Mouse (Mus musculus): ENCODE results near the gene Lrrc74a. TPM values are rescaled to one million over a fixed set of nuclear protein-coding genes. Genes with fewer than 3 reads are reported as not detected.

The Lrrc74a gene
- total RNA-seq, 1 experiment: not detected

DNA sequence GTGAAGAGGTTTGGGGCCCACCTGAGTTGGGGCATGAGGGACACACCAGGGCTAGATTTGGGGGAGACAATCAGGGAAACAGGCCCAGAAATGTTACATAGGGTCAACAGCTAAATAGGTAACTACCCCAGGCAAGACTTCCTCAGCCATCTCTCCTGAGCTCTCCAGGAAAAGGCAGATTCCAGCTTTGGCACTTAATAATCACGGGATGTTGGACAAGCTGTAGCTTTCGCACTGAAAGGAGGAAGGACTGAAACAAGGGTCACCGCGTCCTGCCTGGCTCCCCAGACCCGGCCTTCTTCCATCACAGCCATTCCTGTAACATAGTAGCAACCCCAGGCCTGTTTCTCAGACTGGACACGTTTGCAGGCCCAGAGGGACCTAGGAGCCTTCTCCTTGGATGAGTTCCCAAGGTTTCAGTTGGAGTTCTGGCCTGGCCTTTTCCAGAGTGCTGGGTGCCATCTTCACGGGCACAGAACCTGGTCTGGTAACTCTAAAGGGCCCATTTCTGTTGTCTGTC lies 42.2 kb downstream of the Lrrc74a start:
- Histone ChIP-seq H3K27ac (ENCODE audit: insufficient read depth, low read depth, low read length, poor library complexity, severe bottlenecking) (no peak overlapping the region), H3K9ac (ENCODE audit: insufficient read depth, low read depth, low read length, poor library complexity, severe bottlenecking) (no peak overlapping the region), H3K36me3 (ENCODE audit: control insufficient read depth, insufficient read depth, low read length, poor library complexity, severe bottlenecking) (no peaks in the 10 kb centered on the region), H3K4me3 (ENCODE audit: insufficient read depth in 1 of 2, low read depth in 1 of 2, low read length in 2 of 2, poor library complexity in 1 of 2, severe bottlenecking in 1 of 2) (no peak overlapping the region), H3K9me3 (ENCODE audit: control insufficient read depth, insufficient read depth, low read depth, low read length) (no peaks in the 10 kb centered on the region), H3K4me1 (ENCODE audit: control insufficient read depth in 2 of 2, insufficient read depth in 2 of 2, low read length in 2 of 2, poor library complexity in 1 of 2) (peaks cover 3 to 19% of the 10 kb centered on the region in 2 experiments)
- in situ Hi-C loops (cut with MboI; ENCODE audit: low sequenced_read_pairs in 2 of 2, unreplicated experiment in 2 of 2): no loop called here
- TF ChIP-seq CHD2 (IDR thresholded peaks at IDR 0.05; ENCODE audit: low read depth, low read length) (no peak), ZC3H11A (IDR thresholded peaks at IDR 0.05; ENCODE audit: borderline replicate concordance, low read depth, low read length) (no peak), HCFC1 (IDR thresholded peaks at IDR 0.05; ENCODE audit: borderline replicate concordance, insufficient read depth, low read length) (no peak), MAFK (IDR thresholded peaks at IDR 0.05; ENCODE audit: insufficient read depth, low read depth, low read length) (no peak), ZNF384 (IDR thresholded peaks at IDR 0.05; ENCODE audit: low read depth, low read length) (no peak)
- DNase-seq (ENCODE audit: low read depth, low spot score): no peak

DNA sequence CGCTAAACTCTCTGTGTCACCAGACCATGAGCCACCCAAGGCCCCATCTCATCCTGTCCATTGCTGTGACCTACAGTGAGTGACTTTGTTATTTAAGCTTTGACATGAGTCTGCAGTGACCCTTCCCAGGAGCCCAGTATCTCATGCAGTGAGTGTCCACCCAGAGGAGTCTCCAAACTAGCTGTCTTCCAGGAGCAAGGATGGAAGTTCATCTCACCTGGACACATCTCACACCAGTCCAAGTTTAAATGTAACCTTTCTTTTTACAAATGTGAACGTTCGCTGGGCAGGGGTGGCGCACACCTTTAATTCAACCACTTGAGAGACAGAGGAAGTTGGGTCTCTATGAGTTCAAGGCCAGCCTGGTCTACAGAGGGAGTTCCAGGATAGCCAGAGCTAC lies 44.4 kb downstream of the Lrrc74a start:
- Histone ChIP-seq H3K9me3 (ENCODE audit: control insufficient read depth, insufficient read depth, low read depth, low read length) (no peaks in the 10 kb centered on the region), H3K36me3 (ENCODE audit: control insufficient read depth, insufficient read depth, low read length, poor library complexity, severe bottlenecking) (no peaks in the 10 kb centered on the region), H3K4me1 (ENCODE audit: control insufficient read depth in 2 of 2, insufficient read depth in 2 of 2, low read length in 2 of 2, poor library complexity in 1 of 2) (peaks cover 3 to 14% of the 10 kb centered on the region in 2 experiments), H3K27ac (ENCODE audit: insufficient read depth, low read depth, low read length, poor library complexity, severe bottlenecking) (no peak overlapping the region), H3K4me3 (ENCODE audit: insufficient read depth in 1 of 2, low read depth in 1 of 2, low read length in 2 of 2, poor library complexity in 1 of 2, severe bottlenecking in 1 of 2) (no peak overlapping the region), H3K9ac (ENCODE audit: insufficient read depth, low read depth, low read length, poor library complexity, severe bottlenecking) (no peak overlapping the region)
- in situ Hi-C loops (cut with MboI; ENCODE audit: low sequenced_read_pairs in 2 of 2, unreplicated experiment in 2 of 2): no loop called here
- no peak for DNase-seq (ENCODE audit: low read depth, low spot score)
- TF ChIP-seq ZC3H11A (IDR thresholded peaks at IDR 0.05; ENCODE audit: borderline replicate concordance, low read depth, low read length) (no peak), MAFK (IDR thresholded peaks at IDR 0.05; ENCODE audit: insufficient read depth, low read depth, low read length) (no peak), ZNF384 (IDR thresholded peaks at IDR 0.05; ENCODE audit: low read depth, low read length) (no peak), HCFC1 (IDR thresholded peaks at IDR 0.05; ENCODE audit: borderline replicate concordance, insufficient read depth, low read length) (no peak), CHD2 (IDR thresholded peaks at IDR 0.05; ENCODE audit: low read depth, low read length) (no peak)

DNA sequence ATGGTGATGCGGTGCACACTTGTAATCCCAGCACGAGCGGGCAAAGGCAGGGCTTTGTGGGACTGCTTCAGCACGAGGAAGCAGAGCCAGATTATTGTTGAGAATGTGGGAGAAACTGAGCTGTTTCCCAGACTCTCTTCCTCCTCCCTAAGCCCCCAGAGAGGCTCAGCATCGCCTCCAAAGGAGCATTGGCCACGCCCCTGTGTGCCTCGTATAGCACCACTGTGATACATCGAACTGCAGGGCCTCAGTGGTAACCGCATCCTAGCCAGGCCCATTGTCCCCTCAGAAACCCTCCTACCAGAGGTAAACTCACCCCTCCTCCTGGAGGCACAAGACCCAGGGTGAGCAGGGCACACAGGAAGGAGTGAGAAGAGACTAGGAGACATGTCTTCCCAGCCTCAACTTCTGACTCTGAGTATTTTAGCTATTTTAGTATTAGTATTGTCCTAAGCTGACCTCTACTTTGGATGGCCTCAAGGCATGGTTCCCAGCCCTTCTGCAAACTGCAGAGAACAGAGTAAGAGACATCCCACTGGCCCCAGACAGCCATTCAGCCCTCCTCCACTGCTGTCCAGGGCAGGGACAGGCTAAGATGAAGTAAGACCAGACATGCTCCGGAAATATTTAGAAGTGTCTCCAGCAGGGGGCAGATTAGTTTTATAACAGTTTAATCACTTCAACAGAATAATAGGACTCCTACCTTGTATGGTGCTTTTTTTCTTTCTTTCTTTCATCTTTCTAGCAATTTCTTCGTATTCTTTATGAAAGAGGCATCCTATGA lies 45.2 kb downstream of the Lrrc74a start:
- Histone ChIP-seq H3K27ac (ENCODE audit: insufficient read depth, low read depth, low read length, poor library complexity, severe bottlenecking) (no peak overlapping the region), H3K4me3 (ENCODE audit: insufficient read depth in 1 of 2, low read depth in 1 of 2, low read length in 2 of 2, poor library complexity in 1 of 2, severe bottlenecking in 1 of 2) (no peak overlapping the region), H3K36me3 (ENCODE audit: control insufficient read depth, insufficient read depth, low read length, poor library complexity, severe bottlenecking) (no peaks in the 10 kb centered on the region), H3K4me1 (ENCODE audit: control insufficient read depth in 2 of 2, insufficient read depth in 2 of 2, low read length in 2 of 2, poor library complexity in 1 of 2) (peaks cover 3 to 14% of the 10 kb centered on the region in 2 experiments), H3K9me3 (ENCODE audit: control insufficient read depth, insufficient read depth, low read depth, low read length) (no peaks in the 10 kb centered on the region), H3K9ac (ENCODE audit: insufficient read depth, low read depth, low read length, poor library complexity, severe bottlenecking) (no peak overlapping the region)
- in situ Hi-C loops (cut with MboI; ENCODE audit: low sequenced_read_pairs in 2 of 2, unreplicated experiment in 2 of 2): no loop called here
- DNase-seq (ENCODE audit: low read depth, low spot score): no peak
- TF ChIP-seq HCFC1 (IDR thresholded peaks at IDR 0.05; ENCODE audit: borderline replicate concordance, insufficient read depth, low read length): no peak
- no peak for TF ChIP-seq ZC3H11A (IDR thresholded peaks at IDR 0.05; ENCODE audit: borderline replicate concordance, low read depth, low read length)
- no peak for TF ChIP-seq ZNF384 (IDR thresholded peaks at IDR 0.05; ENCODE audit: low read depth, low read length)
- TF ChIP-seq CHD2 (IDR thresholded peaks at IDR 0.05; ENCODE audit: low read depth, low read length): no peak
- TF ChIP-seq MAFK (IDR thresholded peaks at IDR 0.05; ENCODE audit: insufficient read depth, low read depth, low read length): no peak

DNA sequence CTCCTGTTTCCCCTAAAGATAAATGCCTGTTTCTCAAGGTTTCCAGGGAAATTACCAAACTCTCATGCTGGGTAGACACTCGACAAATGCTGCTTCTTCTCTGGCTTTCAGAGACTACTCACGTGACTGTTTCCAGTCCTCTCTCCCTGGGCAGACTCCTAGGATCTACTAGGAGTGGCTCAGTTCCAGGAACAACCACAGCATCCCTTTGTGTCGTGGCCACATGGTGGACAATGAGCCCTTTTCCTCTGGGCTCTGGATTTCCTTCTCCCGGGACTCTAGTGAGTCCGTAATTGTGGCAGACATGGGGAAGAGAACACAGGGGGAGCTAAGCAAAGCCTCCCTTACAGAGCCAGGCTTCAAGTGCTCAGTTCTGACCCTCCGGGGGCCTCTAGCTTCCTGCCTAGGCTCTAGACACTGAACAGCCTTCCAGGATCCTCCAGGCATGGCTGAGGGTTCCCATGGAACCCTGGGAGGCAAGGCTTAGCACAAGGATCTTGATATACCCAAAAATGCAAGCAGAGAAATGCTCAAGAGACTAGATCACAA lies 47.6 kb downstream of the Lrrc74a start:
- H3K9ac ChIP-seq (ENCODE audit: insufficient read depth, low read depth, low read length, poor library complexity, severe bottlenecking): no peak overlapping the region
- no peak overlapping the region for H3K27ac ChIP-seq (ENCODE audit: insufficient read depth, low read depth, low read length, poor library complexity, severe bottlenecking)
- H3K4me1 ChIP-seq (ENCODE audit: control insufficient read depth in 2 of 2, insufficient read depth in 2 of 2, low read length in 2 of 2, poor library complexity in 1 of 2): peaks cover 3 to 9% of the 10 kb centered on the region in 2 experiments
- in situ Hi-C loops (cut with MboI; ENCODE audit: low sequenced_read_pairs in 2 of 2, unreplicated experiment in 2 of 2): no loop called here
- H3K4me3 ChIP-seq (ENCODE audit: insufficient read depth in 1 of 2, low read depth in 1 of 2, low read length in 2 of 2, poor library complexity in 1 of 2, severe bottlenecking in 1 of 2): no peak overlapping the region
- H3K9me3 ChIP-seq (ENCODE audit: control insufficient read depth, insufficient read depth, low read depth, low read length): no peaks in the 10 kb centered on the region
- no peaks in the 10 kb centered on the region for H3K36me3 ChIP-seq (ENCODE audit: control insufficient read depth, insufficient read depth, low read length, poor library complexity, severe bottlenecking)
- TF ChIP-seq HCFC1 (IDR thresholded peaks at IDR 0.05; ENCODE audit: borderline replicate concordance, insufficient read depth, low read length) (no peak), ZNF384 (IDR thresholded peaks at IDR 0.05; ENCODE audit: low read depth, low read length) (no peak), MAFK (IDR thresholded peaks at IDR 0.05; ENCODE audit: insufficient read depth, low read depth, low read length) (no peak), ZC3H11A (IDR thresholded peaks at IDR 0.05; ENCODE audit: borderline replicate concordance, low read depth, low read length) (no peak), CHD2 (IDR thresholded peaks at IDR 0.05; ENCODE audit: low read depth, low read length) (no peak)
- no peak for DNase-seq (ENCODE audit: low read depth, low spot score)

All from ES-E14 (cell line).